Mouse (Mus musculus) midbrain, postnatal 0 days (tissue): ENCODE results near the gene Qsox2. TPM values are rescaled to one million over a fixed set of nuclear protein-coding genes. Genes with fewer than 3 reads are reported as not detected.

Experiments used
- ATAC-seq: fragments of 200-750 bp; cut with Nextera tagmentation; 2 replicates; pipeline ENCODE4 v1.8.0; 2017; ENCODE audit warnings: moderate number of reproducible peaks, mild to moderate bottlenecking, moderate TSS enrichment, moderate library complexity; ENCODE audit not compliant: low FRiP score
- DNase-seq: peaks from one replicate; pipeline ENCODE4 v3.0.0-alpha.2; 2015; ENCODE audit warnings: low spot score
- H3K27ac ChIP-seq: fragments of 300-500 bp; sonication (generic); 2 replicates; pipeline ENCODE4 v1.5.1; 2014; ENCODE audit warnings: low read depth, mild to moderate bottlenecking, low read length, mixed read lengths
- H3K27me3 ChIP-seq: fragments of 300-500 bp; sonication (generic); 2 replicates; pipeline ENCODE4 v1.6.1; 2014; ENCODE audit warnings: low read length, control low read depth, mixed read lengths; ENCODE audit not compliant: insufficient read depth
- H3K36me3 ChIP-seq: fragments of 300-500 bp; sonication (generic); 2 replicates; pipeline ENCODE4 v1.6.1; 2014; ENCODE audit warnings: low read length, control low read depth, mixed read lengths; ENCODE audit not compliant: insufficient read depth
- H3K4me1 ChIP-seq: fragments of 300-500 bp; sonication (generic); 2 replicates; pipeline ENCODE4 v1.6.1; 2014; ENCODE audit warnings: mild to moderate bottlenecking, control low read depth, antibody characterized with exemption, low read length, mixed read lengths; ENCODE audit not compliant: insufficient read depth
- H3K4me2 ChIP-seq: fragments of 300-500 bp; sonication (generic); 2 replicates; pipeline ENCODE4 v1.6.1; 2014; ENCODE audit warnings: low read depth, mild to moderate bottlenecking, low read length, mixed read lengths; ENCODE audit not compliant: poor library complexity, severe bottlenecking
- H3K4me3 ChIP-seq: fragments of 300-500 bp; sonication (generic); 2 replicates; pipeline ENCODE4 v1.5.1; 2014; ENCODE audit warnings: low read depth, mild to moderate bottlenecking, low read length, moderate library complexity
- H3K9ac ChIP-seq: fragments of 300-500 bp; sonication (generic); replicated peaks from 2 replicates; pipeline ENCODE4 v1.6.1; 2014; ENCODE audit warnings: mild to moderate bottlenecking, low read length, moderate library complexity, mixed read lengths; ENCODE audit not compliant: poor library complexity, severe bottlenecking
- H3K9me3 ChIP-seq: fragments of 300-500 bp; sonication (generic); 2 replicates; pipeline ENCODE4 v1.6.1; 2016; ENCODE audit warnings: low read length, control low read depth
- CTCF ChIP-seq: IDR thresholded peaks from 2 replicates; pipeline ENCODE4 v1.5.1; 2016; ENCODE audit warnings: antibody characterized with exemption, mild to moderate bottlenecking
- WGBS: fragments of 180-500 bp; shearing (Covaris S2); extraction: QIAGEN DNeasy Blood & Tissue Kit; methylation state at CpG from one replicate; pipeline ENCODE4 v1.1.7; 2014; 5-methylcytosine and 5-hydroxymethylcytosine counted together
- polyA plus RNA-seq: library from polyadenylated mRNA; unstranded; fragments of >200 nt; fragmentation: Nextera tagmentation; extraction: Ambion mirVana; gene quantifications from 2 replicates; pipeline ENCODE4 v1.2.1, GENCODE M21; 2015
- total RNA-seq: library from RNA; depleted of rRNA; stranded (reverse); fragments of >200 nt; gene quantifications from 2 replicates; pipeline ENCODE4 v1.2.3, GENCODE M21; 2014

Qsox2 gene
- total and polyA plus RNA-seq, 2 experiments from 2014 or later = 8.4 to 19.2 TPM

DNA sequence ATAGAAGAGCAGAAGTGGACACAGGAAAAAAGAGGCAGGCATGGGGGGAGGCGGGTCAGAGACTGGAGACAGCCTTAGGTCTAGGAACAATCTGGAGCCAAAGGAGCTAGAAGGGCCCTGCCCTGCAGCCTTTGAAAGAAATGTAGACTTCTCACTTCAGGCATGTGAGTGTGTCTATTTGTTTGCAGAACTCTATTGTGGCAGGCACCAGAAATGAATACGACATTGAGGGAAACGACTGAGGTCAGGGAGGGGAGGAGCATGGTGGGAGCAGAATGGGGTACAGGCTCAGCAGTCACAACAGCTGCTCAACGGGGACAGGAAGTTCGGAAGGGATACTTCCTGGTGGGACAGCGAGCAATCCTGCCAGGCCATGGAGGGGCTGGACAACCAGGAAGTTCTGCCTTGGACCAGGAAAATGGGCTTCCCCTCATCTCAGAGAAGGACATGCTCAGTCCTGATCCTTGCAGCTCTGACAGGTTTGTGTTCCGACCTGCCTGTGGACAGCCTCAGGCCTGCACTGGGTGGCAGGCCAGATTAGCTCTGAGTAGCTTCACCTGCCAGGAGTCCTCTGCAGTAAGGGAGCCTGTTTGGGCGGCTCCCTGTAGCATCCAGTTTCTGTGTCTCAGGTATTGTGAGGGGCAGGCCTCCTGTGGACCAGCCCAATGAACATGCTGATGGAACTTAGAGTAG is 15.3 kb upstream of the Qsox2 start:
- Histone ChIP-seq H3K4me1 (no peaks in the 10 kb centered on the region), H3K27ac (no peak overlapping the region), H3K9ac (no peak overlapping the region), H3K4me2 (no peak overlapping the region), H3K27me3 (no peaks in the 10 kb centered on the region), H3K9me3 (no peaks in the 10 kb centered on the region), H3K4me3 (no peak overlapping the region), H3K36me3 (no peaks in the 10 kb centered on the region)
- ATAC-seq (no peak), DNase-seq (no peak)
- TF ChIP-seq CTCF = no peak
- 71% methylated on average over 8 of the region's 8 CpGs for WGBS

GRCm38 (mm10) chr2:26247531-26247930 is 10.2 kb upstream of the Qsox2 start:
- DNase-seq (no peak), ATAC-seq (no peak)
- no peak for TF ChIP-seq CTCF
- Histone ChIP-seq H3K27ac (no peak overlapping the region), H3K9ac (no peak overlapping the region), H3K4me1 (no peaks in the 10 kb centered on the region), H3K4me3 (no peak overlapping the region), H3K27me3 (no peaks in the 10 kb centered on the region), H3K4me2 (no peak overlapping the region), H3K36me3 (no peaks in the 10 kb centered on the region), H3K9me3 (no peaks in the 10 kb centered on the region)
- 66% methylated on average over 3 of the region's 3 CpGs for WGBS

DNA sequence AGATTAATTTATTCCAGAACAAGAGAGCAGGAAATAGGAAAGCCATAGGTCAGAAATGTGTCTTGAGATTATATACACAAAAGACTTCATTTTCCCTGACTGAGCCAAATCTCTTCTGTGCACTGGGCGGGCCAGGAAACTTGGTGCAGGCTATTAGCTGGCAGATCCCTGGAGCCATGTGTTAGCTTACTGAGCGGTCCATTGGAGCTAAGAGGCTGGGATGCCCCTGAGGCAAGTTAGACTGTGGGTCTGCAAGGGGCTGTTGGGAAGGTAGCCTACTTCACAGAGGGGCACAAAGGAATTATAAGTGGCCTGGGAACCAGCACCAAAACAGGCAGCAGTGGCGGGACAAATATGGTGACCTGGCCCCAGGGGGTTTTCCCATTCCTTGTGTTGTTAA is 3.5 kb upstream of the Qsox2 start:
- Histone ChIP-seq H3K4me1 (no peaks in the 10 kb centered on the region), H3K36me3 (no peaks in the 10 kb centered on the region), H3K4me3 (no peak overlapping the region), H3K9ac (no peak overlapping the region), H3K4me2 (no peak overlapping the region), H3K9me3 (no peaks in the 10 kb centered on the region), H3K27me3 (no peaks in the 10 kb centered on the region), H3K27ac (no peak overlapping the region)
- DNase-seq = peak; percentile 24
- TF ChIP-seq CTCF = no peak
- WGBS = 68% methylated on average over 3 of the region's 3 CpGs
- ATAC-seq = no peak

- 61% methylated on average over 9 of the region's 9 CpGs for WGBS
- TF ChIP-seq CTCF = no peak
- Histone ChIP-seq H3K27ac (no peak overlapping the region), H3K9me3 (no peaks in the 10 kb centered on the region), H3K4me1 (no peaks in the 10 kb centered on the region), H3K36me3 (no peaks in the 10 kb centered on the region), H3K9ac (0 out of 2 replicates have a peak overlapping the region, but pooled peaks have one; percentile 33), H3K27me3 (no peaks in the 10 kb centered on the region), H3K4me3 (no peak overlapping the region), H3K4me2 (no peak overlapping the region)
- DNase-seq (peak; percentile 47), ATAC-seq (no peak)
Observed at GRCm38 (mm10) chr2:26240330-26240729, 3.0 kb upstream of the Qsox2 start.

DNA sequence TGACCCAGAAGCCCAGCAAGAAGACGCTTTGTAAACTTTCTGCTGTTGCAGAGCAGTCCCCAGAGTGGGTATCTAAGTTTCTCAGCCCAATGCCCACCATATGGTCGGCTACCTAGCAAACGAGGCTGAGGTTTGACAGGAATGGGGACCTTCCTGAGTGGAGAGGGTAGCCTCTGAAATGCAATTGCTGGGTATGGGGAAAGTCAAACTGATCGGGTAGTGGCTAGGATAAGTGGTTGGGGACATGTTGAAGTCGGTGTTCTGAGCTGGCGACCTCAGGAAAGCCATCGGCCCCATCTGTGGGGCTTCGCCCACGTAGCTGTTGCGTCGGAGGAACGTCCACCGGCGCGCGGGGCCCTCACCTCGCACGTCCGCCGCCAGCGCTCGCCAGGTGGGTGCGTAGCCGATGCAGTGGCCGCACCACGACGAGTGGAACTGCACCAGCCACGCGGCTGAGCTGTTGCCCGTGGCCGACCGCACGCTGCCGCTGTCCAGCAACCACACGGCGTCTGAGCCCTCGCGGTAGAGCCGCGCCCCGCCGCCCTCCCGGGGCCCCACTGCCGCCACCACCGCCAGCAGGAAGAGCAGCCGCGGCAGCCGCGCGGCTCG is 540 bp downstream of the Qsox2 start:
- no peaks in the 10 kb centered on the region for H3K9me3 ChIP-seq
- no peaks in the 10 kb centered on the region for H3K4me1 ChIP-seq
- peak overlapping the region; percentile 88 for H3K27ac ChIP-seq
- WGBS = 0% methylated on average over 44 of the region's 51 CpGs
- peak; percentile 30 for DNase-seq
- peak overlapping the region; percentile 95 for H3K4me3 ChIP-seq
- H3K4me2 ChIP-seq = peak overlapping the region; percentile 83
- TF ChIP-seq CTCF = no peak
- peak; percentile 42 for ATAC-seq
- H3K36me3 ChIP-seq = 0 out of 2 replicates have a peak, but pooled peaks cover 2% of the 10 kb centered on the region
- no peaks in the 10 kb centered on the region for H3K27me3 ChIP-seq
- H3K9ac ChIP-seq = peak overlapping the region; percentile 93

DNA sequence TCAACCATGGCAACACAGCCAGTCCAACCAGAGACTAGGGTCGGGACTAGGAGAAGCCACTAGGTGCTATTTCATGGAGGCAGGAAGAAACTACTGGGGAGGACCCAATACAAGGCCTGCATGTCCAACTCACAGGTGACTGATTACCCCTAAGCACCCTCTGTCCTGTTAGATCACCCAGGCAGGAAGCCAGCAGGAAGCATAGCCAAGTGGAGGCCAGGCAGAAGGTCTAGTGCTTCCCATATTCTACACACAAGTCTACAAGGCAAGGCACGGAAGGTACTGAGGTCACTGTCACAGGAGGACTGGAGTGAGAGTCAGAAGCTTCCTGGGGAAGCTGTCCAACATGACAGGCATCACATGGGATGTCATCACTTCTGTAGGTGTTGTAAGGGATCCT is 2.6 kb downstream of the Qsox2 start:
- no peak overlapping the region for H3K27ac ChIP-seq
- H3K9ac ChIP-seq = no peak overlapping the region
- no peak overlapping the region for H3K4me2 ChIP-seq
- DNase-seq = no peak
- H3K4me1 ChIP-seq = no peaks in the 10 kb centered on the region
- no peaks in the 10 kb centered on the region for H3K9me3 ChIP-seq
- no peak overlapping the region for H3K4me3 ChIP-seq
- TF ChIP-seq CTCF = no peak
- 94% methylated on average over 2 of the region's 2 CpGs for WGBS
- no peak for ATAC-seq
- no peaks in the 10 kb centered on the region for H3K27me3 ChIP-seq
- 0 out of 2 replicates have a peak, but pooled peaks cover 2% of the 10 kb centered on the region for H3K36me3 ChIP-seq
